Mouse (Mus musculus): ENCODE results near the gene Cd300ld4.

- TF ChIP-seq CTCF (IDR thresholded peaks at IDR 0.05; ENCODE audit: low read depth) (no peak), EP300 (IDR thresholded peaks at IDR 0.05; ENCODE audit: low read depth) (no peak)
Observed at GRCm38 (mm10) chr11:115004070-115004469, 22.7 kb downstream of the Cd300ld4 start.
